Mouse (Mus musculus) small intestine, adult 2 months (tissue): ENCODE data around the gene Cadm3. TPM values are rescaled to one million over a fixed set of nuclear protein-coding genes. Genes with fewer than 3 reads are reported as not detected.

Source experiments
- H3K27ac ChIP-seq: fragments of 200-500 bp; 2 replicates; pipeline ENCODE4 v1.5.1; 2012; ENCODE audit warnings: low read depth, low read length, control low read depth, inconsistent platforms; ENCODE audit not compliant: insufficient read depth
- H3K27me3 ChIP-seq: fragments of 200-500 bp; 2 replicates; pipeline ENCODE4 v1.6.1; 2012; ENCODE audit warnings: mild to moderate bottlenecking, moderate library complexity, low read length, inconsistent platforms; ENCODE audit not compliant: control insufficient read depth, insufficient read depth
- H3K36me3 ChIP-seq: fragments of 200-500 bp; 2 replicates; pipeline ENCODE4 v1.6.1; 2012; ENCODE audit warnings: mild to moderate bottlenecking, low read length, control low read depth, inconsistent platforms; ENCODE audit not compliant: control insufficient read depth, insufficient read depth
- H3K4me1 ChIP-seq: fragments of 200-500 bp; 2 replicates; pipeline ENCODE4 v1.6.1; 2012; ENCODE audit warnings: low read length, inconsistent platforms, mixed read lengths; ENCODE audit not compliant: control insufficient read depth, insufficient read depth, insufficient read length
- H3K4me3 ChIP-seq: fragments of 200-500 bp; 2 replicates; pipeline ENCODE4 v1.5.1; 2012; ENCODE audit warnings: low read depth, mild to moderate bottlenecking, control low read depth, inconsistent platforms, low read length, moderate library complexity
- CTCF ChIP-seq: fragments of 200-500 bp; IDR thresholded peaks from 2 replicates; pipeline ENCODE4 v1.5.1; 2012; ENCODE audit warnings: low read depth, mild to moderate bottlenecking, control low read depth, inconsistent platforms, low read length, moderate library complexity, mixed read lengths; ENCODE audit not compliant: insufficient replicate concordance, insufficient read length; ENCODE audit errors: extremely low read depth
- POLR2A ChIP-seq: fragments of 200-500 bp; IDR thresholded peaks from 2 replicates; pipeline ENCODE4 v1.6.1; 2012; ENCODE audit warnings: low read depth, mild to moderate bottlenecking, control low read depth, inconsistent platforms, low read length, moderate library complexity
- WGBS: fragments of 180-500 bp; shearing (Covaris S2); methylation state at CpG from one replicate; pipeline ENCODE4 v1.1.7; 2018; 5-methylcytosine and 5-hydroxymethylcytosine counted together
- polyA plus RNA-seq: library from polyadenylated mRNA; depleted of rRNA; stranded (reverse); fragments of >200 nt; gene quantifications from 2 replicates; pipeline ENCODE4 v1.2.3, GENCODE M21; 2012

The Cadm3 gene
- polyA plus RNA-seq, 1 experiment = 4.9 TPM

DNA sequence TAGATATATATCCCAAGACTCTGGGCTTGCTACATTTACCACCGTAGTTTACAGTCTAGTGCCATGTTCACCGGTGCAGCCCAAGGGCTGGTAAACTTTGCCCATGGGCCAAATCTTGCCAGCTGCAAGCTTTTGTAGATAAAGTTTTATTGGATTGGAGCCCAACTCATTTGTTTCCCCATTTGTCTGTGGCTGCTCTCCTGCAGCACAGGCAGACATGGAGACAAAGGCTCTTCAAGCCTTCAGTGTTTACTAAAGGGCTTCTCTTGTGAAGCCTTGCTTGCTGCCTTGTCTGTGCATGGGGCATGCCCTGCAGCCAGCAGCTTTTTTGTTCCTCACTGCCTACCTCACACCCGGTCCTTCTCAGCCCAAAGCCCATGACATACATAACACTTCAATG lies 23.6 kb downstream of the Cadm3 start:
- no peak overlapping the region for H3K27ac ChIP-seq
- 41% methylated on average over 3 of the region's 3 CpGs for WGBS
- H3K36me3 ChIP-seq = no peaks in the 10 kb centered on the region
- no peak for TF ChIP-seq POLR2A
- no peak for TF ChIP-seq CTCF
- H3K4me3 ChIP-seq = no peak overlapping the region
- no peaks in the 10 kb centered on the region for H3K27me3 ChIP-seq
- no peaks in the 10 kb centered on the region for H3K4me1 ChIP-seq

DNA sequence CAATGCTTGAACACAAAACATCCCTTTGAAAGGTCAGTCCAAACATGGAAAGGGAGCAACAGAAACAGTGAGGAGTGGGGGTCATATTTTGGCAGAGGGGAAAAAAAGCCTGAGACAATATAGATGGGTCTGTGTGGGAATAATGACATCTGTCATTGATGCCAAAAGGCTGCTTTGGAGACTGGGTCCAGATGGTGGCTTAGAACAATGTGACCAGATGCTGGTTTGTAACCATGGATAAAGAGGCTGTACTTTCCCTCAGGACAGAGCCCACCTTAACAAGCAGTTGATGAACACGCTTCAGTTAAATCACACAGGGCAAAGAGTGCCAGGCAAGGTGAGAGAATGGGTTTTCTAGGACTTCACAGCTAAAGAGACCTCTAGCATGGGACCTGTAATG lies 25.1 kb downstream of the Cadm3 start:
- no peaks in the 10 kb centered on the region for H3K27me3 ChIP-seq
- 81% methylated on average over 1 of the region's 1 CpGs for WGBS
- H3K4me1 ChIP-seq = no peaks in the 10 kb centered on the region
- H3K36me3 ChIP-seq = no peaks in the 10 kb centered on the region
- H3K27ac ChIP-seq = no peak overlapping the region
- TF ChIP-seq POLR2A (no peak), CTCF (no peak)
- no peak overlapping the region for H3K4me3 ChIP-seq

DNA sequence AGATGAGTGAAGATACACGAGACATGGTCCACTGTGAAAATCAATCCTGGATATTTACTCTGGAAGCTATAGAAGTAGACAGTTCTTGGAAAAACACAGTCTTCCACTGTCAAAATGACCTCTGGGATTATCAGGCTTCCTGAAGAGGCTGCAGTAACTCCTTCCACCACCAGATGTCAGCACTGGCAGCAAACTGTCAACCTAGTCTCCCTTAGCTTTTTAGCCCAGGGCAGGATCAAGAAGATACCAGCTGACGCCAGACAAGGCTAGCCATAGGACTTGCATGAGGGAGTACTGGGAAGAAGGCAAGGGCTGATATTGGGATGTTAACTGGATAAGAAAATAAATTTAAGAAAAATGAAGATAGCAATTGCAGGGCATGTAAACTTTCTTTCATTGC lies 28.0 kb downstream of the Cadm3 start:
- no peak overlapping the region for H3K4me3 ChIP-seq
- no peaks in the 10 kb centered on the region for H3K36me3 ChIP-seq
- no peaks in the 10 kb centered on the region for H3K27me3 ChIP-seq
- TF ChIP-seq POLR2A (no peak), CTCF (peak; percentile 70; the same call in 1 of the 2 replicates)
- WGBS = 7% methylated on average over 2 of the region's 2 CpGs
- no peaks in the 10 kb centered on the region for H3K4me1 ChIP-seq
- no peak overlapping the region for H3K27ac ChIP-seq

DNA sequence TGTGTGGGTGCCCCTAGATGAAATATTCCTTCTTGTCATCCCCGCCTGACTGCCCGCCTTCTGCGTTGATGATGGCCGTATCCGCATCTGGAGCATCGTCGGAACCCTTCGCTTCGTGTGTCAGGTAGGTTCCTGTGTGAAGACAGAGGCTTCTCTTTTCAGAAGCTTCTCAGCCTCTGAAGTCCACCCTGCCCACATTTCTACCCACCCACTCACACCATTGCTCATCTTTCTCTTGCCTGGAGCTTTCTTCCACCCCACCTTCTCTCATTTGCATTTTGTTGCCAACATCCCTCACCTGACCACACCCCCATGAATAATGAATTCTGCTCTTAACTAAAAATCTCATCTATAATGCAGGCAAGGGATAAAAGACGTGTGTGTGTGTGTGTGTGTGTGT lies 30.5 kb downstream of the Cadm3 start:
- Histone ChIP-seq H3K4me3 (no peak overlapping the region), H3K36me3 (no peaks in the 10 kb centered on the region), H3K27ac (no peak overlapping the region), H3K27me3 (no peaks in the 10 kb centered on the region), H3K4me1 (no peaks in the 10 kb centered on the region)
- TF ChIP-seq POLR2A = no peak
- no peak for TF ChIP-seq CTCF
- 88% methylated on average over 10 of the region's 10 CpGs for WGBS

DNA sequence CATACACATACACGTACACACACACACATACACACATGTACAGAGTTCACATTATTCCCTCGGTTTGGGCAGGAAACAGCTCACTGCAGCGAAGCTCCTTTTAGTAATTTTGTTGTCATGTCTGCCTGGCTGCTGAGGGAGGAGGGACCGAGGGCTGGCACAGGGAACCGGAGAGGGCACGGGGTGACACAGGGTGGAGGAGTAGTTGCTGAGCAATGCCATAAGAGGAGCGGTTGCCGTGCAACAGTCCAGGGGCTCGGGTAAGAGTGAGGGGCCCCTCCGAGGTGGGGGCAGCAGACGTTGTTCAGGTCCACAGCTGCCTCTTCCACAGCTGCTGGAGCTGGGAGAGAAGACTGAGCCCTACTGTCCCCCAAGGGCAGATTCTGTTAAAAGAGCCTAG lies 31.6 kb downstream of the Cadm3 start:
- no peaks in the 10 kb centered on the region for H3K36me3 ChIP-seq
- H3K27ac ChIP-seq = no peak overlapping the region
- TF ChIP-seq CTCF = no peak
- no peak for TF ChIP-seq POLR2A
- no peaks in the 10 kb centered on the region for H3K27me3 ChIP-seq
- H3K4me1 ChIP-seq = no peaks in the 10 kb centered on the region
- no peak overlapping the region for H3K4me3 ChIP-seq
- 39% methylated on average over 11 of the region's 11 CpGs for WGBS

DNA sequence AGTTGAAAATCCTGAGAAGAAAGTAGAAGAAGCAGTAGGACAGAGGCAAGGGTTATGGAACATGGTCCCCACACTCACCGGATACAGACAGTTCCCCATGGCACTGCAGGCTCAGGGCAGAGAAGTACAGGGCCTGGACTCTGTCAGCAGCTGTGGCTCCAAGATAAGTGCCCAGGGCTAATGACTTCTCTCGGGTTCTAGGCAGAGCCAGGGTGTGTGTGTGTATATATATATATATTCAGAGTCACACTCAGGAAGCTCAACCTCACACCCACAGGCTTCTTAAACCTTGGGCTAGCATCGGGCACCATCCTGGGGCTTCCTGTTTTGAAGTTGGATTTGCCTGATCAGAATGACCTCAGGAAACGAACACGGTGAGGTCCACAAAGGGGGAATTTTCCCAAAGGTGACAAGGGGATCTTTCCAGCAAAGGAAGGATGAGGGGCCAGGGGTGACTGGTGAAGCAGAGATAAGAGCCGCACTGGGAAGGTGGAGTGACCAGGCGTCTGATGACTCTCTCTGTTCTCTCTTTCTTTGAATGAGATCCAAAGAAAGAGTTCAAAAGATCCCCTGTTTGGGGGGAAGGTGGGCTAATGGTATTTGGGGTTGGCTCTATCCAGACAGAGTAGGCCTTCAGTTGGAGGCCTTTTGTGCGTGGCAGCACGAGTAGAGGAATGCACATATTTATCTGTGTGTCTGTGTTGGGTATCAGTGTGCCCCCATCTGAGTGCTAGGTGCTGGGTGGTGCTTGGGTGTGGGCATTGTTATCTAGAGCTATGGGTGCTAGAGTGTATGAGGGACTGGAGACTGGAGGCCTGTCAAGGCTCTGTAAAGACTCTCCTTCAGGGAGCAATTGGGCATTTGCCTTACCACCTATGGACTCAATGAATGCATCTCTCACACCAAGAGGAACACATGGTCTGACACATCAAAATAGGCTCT lies 33.9 kb downstream of the Cadm3 start, which contains the start of gene Ackr1:
Ackr1 (minus strand) TSS at position 439 of the 942 bp plus-strand sequence.
- no peaks in the 10 kb centered on the region for H3K27me3 ChIP-seq
- 60% methylated on average over 9 of the region's 9 CpGs for WGBS
- H3K36me3 ChIP-seq = no peaks in the 10 kb centered on the region
- TF ChIP-seq POLR2A (no peak), CTCF (no peak)
- H3K4me3 ChIP-seq = no peak within 1 kb of the TSS
- no peak within 1 kb of the TSS for H3K27ac ChIP-seq
- no peaks in the 10 kb centered on the region for H3K4me1 ChIP-seq

DNA sequence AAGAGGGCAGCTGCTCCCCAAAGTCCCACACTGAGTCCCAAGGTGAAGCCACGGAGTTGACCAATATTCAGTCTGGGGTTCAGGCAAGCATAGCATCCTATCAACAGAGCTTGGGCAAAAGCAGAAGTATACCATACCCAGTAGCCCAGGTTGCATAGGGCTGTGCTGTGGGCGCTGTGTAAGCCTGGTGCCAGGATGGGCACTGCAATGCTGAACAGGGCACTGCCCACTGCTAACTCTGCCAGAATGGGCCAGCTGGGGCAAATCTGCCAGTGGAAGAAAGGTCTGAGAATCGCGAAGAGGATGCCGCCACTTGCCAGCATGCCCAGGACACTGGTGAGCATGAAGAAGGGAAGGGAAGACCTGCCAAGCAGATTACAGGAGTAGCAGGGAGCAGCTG lies 35.1 kb downstream of the Cadm3 start:
- no peak overlapping the region for H3K4me3 ChIP-seq
- 89% methylated on average over 5 of the region's 5 CpGs for WGBS
- no peak for TF ChIP-seq POLR2A
- no peak for TF ChIP-seq CTCF
- H3K27ac ChIP-seq = no peak overlapping the region
- no peaks in the 10 kb centered on the region for H3K27me3 ChIP-seq
- H3K4me1 ChIP-seq = no peaks in the 10 kb centered on the region
- H3K36me3 ChIP-seq = no peaks in the 10 kb centered on the region

DNA sequence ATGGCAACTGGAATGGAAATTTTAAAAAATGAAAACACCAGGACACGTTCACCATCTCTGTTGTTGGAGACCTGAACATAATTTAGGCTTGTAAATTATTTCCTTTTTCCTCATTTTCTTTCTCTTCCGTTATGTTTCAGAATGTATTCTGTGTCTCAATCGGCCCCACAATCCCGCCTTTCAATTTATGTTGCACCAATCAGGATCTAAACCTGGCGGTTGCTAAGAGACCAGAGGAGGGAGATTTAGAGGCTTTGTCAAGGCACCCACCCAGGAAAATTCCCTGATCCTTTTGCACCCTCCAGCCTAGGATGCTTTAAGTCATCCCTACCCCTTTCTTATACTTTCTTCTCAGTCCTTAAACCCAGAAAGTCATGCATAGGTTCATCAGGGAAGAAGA lies 37.8 kb downstream of the Cadm3 start:
- no peak overlapping the region for H3K4me3 ChIP-seq
- TF ChIP-seq POLR2A = no peak
- no peak for TF ChIP-seq CTCF
- H3K36me3 ChIP-seq = no peaks in the 10 kb centered on the region
- no peak overlapping the region for H3K27ac ChIP-seq
- 73% methylated on average over 5 of the region's 5 CpGs for WGBS
- no peaks in the 10 kb centered on the region for H3K27me3 ChIP-seq
- no peaks in the 10 kb centered on the region for H3K4me1 ChIP-seq
